Comparison of ENCODE assay signal across 8 mouse cellular contexts in genomic region chr8:75109236-75109967, GRCm38 (mm10). TPM values are rescaled to one million over a fixed set of nuclear protein-coding genes. Genes with fewer than 3 reads are reported as not detected.
DNase-seq lines count a peak whose midpoint lies in the region; ATAC-seq and TF ChIP-seq lines count a peak whose summit lies in the region.

Gene Mcm5 (plus strand): TSS chr8:75109569.

- peak within 1 kb of the TSS; percentile 99 for H3K4me3 ChIP-seq in E14TG2a.4 (replicated peaks; ENCODE audit: low read length)
- peak within 1 kb of the TSS; percentile 76 for H3K4me3 ChIP-seq in forebrain, embryonic 12.5 days (replicated peaks)
- peak within 1 kb of the TSS; percentile 64 for H3K4me3 ChIP-seq in heart, postnatal 0 days (ENCODE audit: low read depth, low read length)
- peak within 1 kb of the TSS; percentile 82 for H3K4me3 ChIP-seq in liver, embryonic 16.5 days (ENCODE audit: low read depth, low read length)
- peak within 1 kb of the TSS; percentile 73 for H3K4me3 ChIP-seq in neural tube, embryonic 13.5 days
- peak within 1 kb of the TSS; percentile 95 for H3K4me3 ChIP-seq in testis, adult 2 months (ENCODE audit: control insufficient read depth, low read depth, low read length)

- H3K4me2 ChIP-seq in forebrain, embryonic 12.5 days = peak within 1 kb of the TSS; percentile 86
- peak within 1 kb of the TSS; percentile 95 for H3K4me2 ChIP-seq in heart, postnatal 0 days (ENCODE audit: low read depth, low read length)
- H3K4me2 ChIP-seq in liver, embryonic 16.5 days (ENCODE audit: low read depth, low read length) = peak within 1 kb of the TSS; percentile 65
- peak within 1 kb of the TSS; percentile 89 for H3K4me2 ChIP-seq in neural tube, embryonic 13.5 days

- TF ChIP-seq EP300 in heart, postnatal 0 days (IDR thresholded peaks at IDR 0.05; ENCODE audit: low read depth) = no peak

- no peaks in the 10 kb centered on the region for H3K27me3 ChIP-seq in E14TG2a.4 (ENCODE audit: insufficient read depth, low read length)
- no peaks in the 10 kb centered on the region for H3K27me3 ChIP-seq in forebrain, embryonic 12.5 days
- no peaks in the 10 kb centered on the region for H3K27me3 ChIP-seq in heart, postnatal 0 days (ENCODE audit: control insufficient read depth, insufficient read depth, low read length)
- no peaks in the 10 kb centered on the region for H3K27me3 ChIP-seq in liver, embryonic 16.5 days (ENCODE audit: control insufficient read depth, insufficient read depth, low read depth, low read length)
- H3K27me3 ChIP-seq in neural tube, embryonic 13.5 days = no peaks in the 10 kb centered on the region
- H3K27me3 ChIP-seq in testis, adult 2 months (ENCODE audit: control insufficient read depth, insufficient read depth, low read length) = no peaks in the 10 kb centered on the region

- H3K27ac ChIP-seq in forebrain, embryonic 12.5 days = peak within 1 kb of the TSS; percentile 87
- peak within 1 kb of the TSS; percentile 86 for H3K27ac ChIP-seq in heart, postnatal 0 days (ENCODE audit: low read depth)
- H3K27ac ChIP-seq in liver, embryonic 16.5 days (ENCODE audit: low read length) = peak within 1 kb of the TSS; percentile 79
- H3K27ac ChIP-seq in neural tube, embryonic 13.5 days (replicated peaks) = peak within 1 kb of the TSS; percentile 83
- H3K27ac ChIP-seq in testis, adult 2 months (ENCODE audit: control insufficient read depth, insufficient read depth, low read depth, low read length) = peak within 1 kb of the TSS; percentile 90

- H3K4me1 ChIP-seq in E14TG2a.4 (replicated peaks; ENCODE audit: low read depth, low read length) = peaks cover 64% of the 10 kb centered on the region
- H3K4me1 ChIP-seq in forebrain, embryonic 12.5 days = peaks cover 21% of the 10 kb centered on the region
- H3K4me1 ChIP-seq in heart, postnatal 0 days (ENCODE audit: control insufficient read depth, insufficient read depth) = peaks cover 10% of the 10 kb centered on the region; the same call in 1 of the 2 replicates
- peaks cover 18% of the 10 kb centered on the region for H3K4me1 ChIP-seq in liver, embryonic 16.5 days (ENCODE audit: control insufficient read depth, low read depth, low read length)
- peaks cover 22% of the 10 kb centered on the region for H3K4me1 ChIP-seq in neural tube, embryonic 13.5 days (replicated peaks)
- peaks cover 7% of the 10 kb centered on the region for H3K4me1 ChIP-seq in testis, adult 2 months (ENCODE audit: control insufficient read depth, insufficient read depth, low read length)

- peak; percentile 77 for TF ChIP-seq POLR2A in testis, adult 2 months (IDR thresholded peaks at IDR 0.05; ENCODE audit: control insufficient read depth, low read depth, low read length)

- H3K9ac ChIP-seq in forebrain, embryonic 12.5 days = peak within 1 kb of the TSS; percentile 84
- H3K9ac ChIP-seq in heart, postnatal 0 days (replicated peaks; ENCODE audit: low read depth, low read length) = peak within 1 kb of the TSS; percentile 75
- peak within 1 kb of the TSS; percentile 83 for H3K9ac ChIP-seq in liver, embryonic 16.5 days (ENCODE audit: low read depth, low read length)
- H3K9ac ChIP-seq in neural tube, embryonic 13.5 days = peak within 1 kb of the TSS; percentile 87

- peak; percentile 99 for ATAC-seq in forebrain, embryonic 12.5 days (ENCODE audit: low FRiP score)
- ATAC-seq in heart, postnatal 0 days (ENCODE audit: insufficient read depth, low read depth) = peak; percentile 99
- peak; percentile 98 for ATAC-seq in liver, embryonic 16.5 days (ENCODE audit: low read depth)
- peak; percentile 99 for ATAC-seq in neural tube, embryonic 13.5 days (ENCODE audit: low read depth)

- DNase-seq in c-Kit-positive CD71-positive TER-119-positive erythroid progenitor cells, embryonic 14.5 days (ENCODE audit: low spot score) = peak; percentile 100
- peak; percentile 98 for DNase-seq in heart, postnatal 0 days (ENCODE audit: low spot score)
- DNase-seq in kidney, postnatal 4 days = peak; percentile 98 to 99

- peaks cover 47% of the 10 kb centered on the region for H3K36me3 ChIP-seq in E14TG2a.4 (ENCODE audit: insufficient read depth, low read length)
- peaks cover 30% of the 10 kb centered on the region for H3K36me3 ChIP-seq in forebrain, embryonic 12.5 days (replicated peaks)
- peaks cover 23% of the 10 kb centered on the region for H3K36me3 ChIP-seq in heart, postnatal 0 days (replicated peaks; ENCODE audit: control insufficient read depth, insufficient read depth, low read length)
- H3K36me3 ChIP-seq in liver, embryonic 16.5 days (ENCODE audit: control insufficient read depth, insufficient read depth) = peaks cover 33% of the 10 kb centered on the region
- H3K36me3 ChIP-seq in neural tube, embryonic 13.5 days = peaks cover 23% of the 10 kb centered on the region
- H3K36me3 ChIP-seq in testis, adult 2 months (ENCODE audit: control insufficient read depth, insufficient read depth, low read length) = no peaks in the 10 kb centered on the region

- WGBS in forebrain, embryonic 12.5 days = under 1% methylated on average over 59 of the region's 59 CpGs
- under 1% methylated on average over 59 of the region's 59 CpGs for WGBS in heart, postnatal 0 days
- under 1% methylated on average over 59 of the region's 59 CpGs for whole genome bisulfite sequencing in liver, embryonic 16.5 days (ENCODE audit: insufficient replicate concordance)
- WGBS in neural tube, embryonic 13.5 days = under 1% methylated on average over 59 of the region's 59 CpGs

- no peak for TF ChIP-seq CTCF in E14TG2a.4 (conservative IDR thresholded peaks at IDR 0.05; ENCODE audit: low read length)
- TF ChIP-seq CTCF in heart, postnatal 0 days (IDR thresholded peaks at IDR 0.05; ENCODE audit: low read depth) = no peak
- TF ChIP-seq CTCF in testis, adult 2 months (IDR thresholded peaks at IDR 0.05; ENCODE audit: control insufficient read depth, insufficient read depth, insufficient replicate concordance, low read depth, low read length) = no peak

- H3K9me3 ChIP-seq in E14TG2a.4 (ENCODE audit: low read length) = no peaks in the 10 kb centered on the region
- no peaks in the 10 kb centered on the region for H3K9me3 ChIP-seq in forebrain, embryonic 12.5 days
- H3K9me3 ChIP-seq in heart, postnatal 0 days (replicated peaks; ENCODE audit: control insufficient read depth, low read length) = no peaks in the 10 kb centered on the region
- no peaks in the 10 kb centered on the region for H3K9me3 ChIP-seq in liver, embryonic 16.5 days (replicated peaks; ENCODE audit: control insufficient read depth, low read length)
- no peaks in the 10 kb centered on the region for H3K9me3 ChIP-seq in neural tube, embryonic 13.5 days

RNA-seq across cellular contexts. Expression of gene Mcm5, which starts in this region (rescaled TPM):
- 189 and 190 TPM in 2 replicates for polyA plus RNA-seq in forebrain, embryonic 12.5 days (2016; fragmentation: Nextera tagmentation; extraction: Ambion mirVana)
- total RNA-seq in heart, postnatal 0 days (2014; rRNA removed; ENCODE audit: low replicate concordance) = 51.6 and 51.8 TPM in 2 replicates
- polyA plus RNA-seq in heart, postnatal 0 days (2015; fragmentation: Nextera tagmentation; extraction: Ambion mirVana) = 20.9 and 23.8 TPM in 2 replicates
- 130 and 137 TPM in 2 replicates for polyA plus RNA-seq in liver, embryonic 16.5 days (2015; fragmentation: Nextera tagmentation; extraction: Ambion mirVana)
- polyA plus RNA-seq in neural tube, embryonic 13.5 days (2015; fragmentation: Nextera tagmentation; extraction: Ambion mirVana) = 33.4 and 42.1 TPM in 2 replicates
- 16.3 and 18.6 TPM in 2 replicates for polyA plus RNA-seq in testis, adult 2 months (2012; rRNA removed)

Comparison
In these comparisons a context has a peak if more than half of its experiments do, and no peak if none do; other contexts are left out.
1. Peak in every context shown above with its lines: DNase-seq, ATAC-seq, H3K4me3 ChIP-seq and H3K27ac ChIP-seq.